Mouse (Mus musculus) mouse embryonic stem cell (cell line): ENCODE data around the gene Popdc3.

Source experiments
- in situ Hi-C, 2 experiments: fragments of 300-500 bp; cut with MboI; formaldehyde crosslinking; loops; 1 replicate in 1 of 2; 3 replicates in 1 of 2; pipeline ENCODE4 v1.14.3; 2019 to 2020; ENCODE audit warnings: low sequenced_read_pairs in 2 of 2, low pct_unique_long_range_greater_than_20kb in 1 of 2, mixed read lengths in 1 of 2; ENCODE audit not compliant: unreplicated experiment in 1 of 2

Gene Popdc3

GRCm38 (mm10) chr10:45298503-45298902 is 120.6 kb downstream of the Popdc3 start:
- in situ Hi-C loops = no loop called here

- in situ Hi-C loops = no loop called here
Observed at GRCm38 (mm10) chr10:45299509-45299908, 121.6 kb downstream of the Popdc3 start.

GRCm38 (mm10) chr10:45303315-45304036 is 125.6 kb downstream of the Popdc3 start:
- in situ Hi-C loops = no loop called here

- in situ Hi-C loops = no loop called here
Observed at GRCm38 (mm10) chr10:45305173-45305572, 127.3 kb downstream of the Popdc3 start.

GRCm38 (mm10) chr10:45311129-45311528 is 133.2 kb downstream of the Popdc3 start:
- in situ Hi-C loops = no loop called here

- in situ Hi-C loops = no loop called here
Observed at GRCm38 (mm10) chr10:45311624-45312023, 133.7 kb downstream of the Popdc3 start.

- in situ Hi-C loops = no loop called here
Observed at GRCm38 (mm10) chr10:45314865-45315264, 137.0 kb downstream of the Popdc3 start.

- in situ Hi-C loops = no loop called here
Observed at GRCm38 (mm10) chr10:45318922-45319321, 141.0 kb downstream of the Popdc3 start.

GRCm38 (mm10) chr10:45320296-45320695 is 142.4 kb downstream of the Popdc3 start:
- in situ Hi-C loops = no loop called here

- in situ Hi-C loops = no loop called here
Observed at GRCm38 (mm10) chr10:45324159-45324558, 146.3 kb downstream of the Popdc3 start.

GRCm38 (mm10) chr10:45328196-45329000 is 150.5 kb downstream of the Popdc3 start:
- in situ Hi-C loops = loop anchor here in 1 of 2 experiments (25.0 kb wide), 1 partner anchor 266 kb away; the partner anchor contains the start of gene Prep

- in situ Hi-C loops = loop anchor here in 1 of 2 experiments (25.0 kb wide), 1 partner anchor 273 kb away; the partner anchor contains the start of gene Prep
Observed at GRCm38 (mm10) chr10:45334925-45335324, 157.0 kb downstream of the Popdc3 start.

GRCm38 (mm10) chr10:45335434-45336422 is 157.8 kb downstream of the Popdc3 start, which contains the start of gene Bves:
Bves (plus strand) TSS chr10:45335772.
- in situ Hi-C loops = loop anchor here in 1 of 2 experiments (25.0 kb wide), 1 partner anchor 273 kb away; the partner anchor contains the start of gene Prep

- in situ Hi-C loops = loop anchor here in 1 of 2 experiments (25.0 kb wide), 1 partner anchor 277 kb away; the partner anchor contains the start of gene Prep
Observed at GRCm38 (mm10) chr10:45339106-45339505, 161.2 kb downstream of the Popdc3 start.

GRCm38 (mm10) chr10:45344381-45344780 is 166.5 kb downstream of the Popdc3 start:
- in situ Hi-C loops = loop anchor here in 1 of 2 experiments (25.0 kb wide), 1 partner anchor 282 kb away; the partner anchor contains the start of gene Prep

- in situ Hi-C loops = loop anchor here in 1 of 2 experiments (25.0 kb wide), 1 partner anchor 283 kb away; the partner anchor contains the start of gene Prep
Observed at GRCm38 (mm10) chr10:45345217-45345616, 167.3 kb downstream of the Popdc3 start.

GRCm38 (mm10) chr10:45348143-45348542 is 170.2 kb downstream of the Popdc3 start:
- in situ Hi-C loops = loop anchor here in 1 of 2 experiments (25.0 kb wide), 1 partner anchor 286 kb away; the partner anchor contains the start of gene Prep

GRCm38 (mm10) chr10:45356091-45356490 is 178.2 kb downstream of the Popdc3 start:
- in situ Hi-C loops = loop anchor here in 1 of 2 experiments (25.0 kb wide), 1 partner anchor 294 kb away; the partner anchor contains the start of gene Prep
